Mouse (Mus musculus) midbrain, embryonic 14.5 days (tissue): ENCODE results near the gene Homer2. TPM values are rescaled to one million over a fixed set of nuclear protein-coding genes. Genes with fewer than 3 reads are reported as not detected.

Experiments
- ATAC-seq: fragments of 200-750 bp; cut with Nextera tagmentation; 2 replicates; pipeline ENCODE4 v1.8.0; 2017; ENCODE audit warnings: moderate number of reproducible peaks, moderate library complexity; ENCODE audit not compliant: low FRiP score, low TSS enrichment
- DNase-seq: peaks from one replicate; pipeline ENCODE4 v3.0.0-alpha.2; 2015
- H3K27ac ChIP-seq: fragments of 300-500 bp; sonication (generic); replicated peaks from 2 replicates; pipeline ENCODE4 v1.5.1; 2014; ENCODE audit warnings: mild to moderate bottlenecking, low read depth, low read length, moderate library complexity
- H3K27me3 ChIP-seq: fragments of 300-500 bp; sonication (generic); 2 replicates; pipeline ENCODE4 v1.6.1; 2014; ENCODE audit warnings: low read length, control low read depth, mixed read lengths; ENCODE audit not compliant: control insufficient read depth, insufficient read depth
- H3K36me3 ChIP-seq: fragments of 300-500 bp; sonication (generic); 2 replicates; pipeline ENCODE4 v1.6.1; 2014; ENCODE audit warnings: low read length, control low read depth; ENCODE audit not compliant: control insufficient read depth, insufficient read depth
- H3K4me1 ChIP-seq: fragments of 300-500 bp; sonication (generic); 2 replicates; pipeline ENCODE4 v1.6.1; 2014; ENCODE audit warnings: mild to moderate bottlenecking, antibody characterized with exemption, low read length, control low read depth; ENCODE audit not compliant: control insufficient read depth, insufficient read depth
- H3K4me2 ChIP-seq: fragments of 300-500 bp; sonication (generic); 2 replicates; pipeline ENCODE4 v1.6.1; 2014; ENCODE audit warnings: mild to moderate bottlenecking, low read length, moderate library complexity
- H3K4me3 ChIP-seq: fragments of 300-500 bp; sonication (generic); replicated peaks from 2 replicates; pipeline ENCODE4 v1.5.1; 2014; ENCODE audit warnings: low read depth, low read length
- H3K9ac ChIP-seq: fragments of 300-500 bp; sonication (generic); replicated peaks from 2 replicates; pipeline ENCODE4 v1.6.1; 2014; ENCODE audit warnings: mild to moderate bottlenecking, low read length, moderate library complexity
- H3K9me3 ChIP-seq: fragments of 300-500 bp; sonication (generic); 2 replicates; pipeline ENCODE4 v1.6.1; 2016; ENCODE audit warnings: low read length, control low read depth, mixed read lengths; ENCODE audit not compliant: control insufficient read depth
- WGBS: fragments of 180-500 bp; shearing (Covaris S2); extraction: QIAGEN DNeasy Blood & Tissue Kit; methylation state at CpG from one replicate; pipeline ENCODE4 v1.1.7; 2014; 5-methylcytosine and 5-hydroxymethylcytosine counted together
- polyA plus RNA-seq: library from polyadenylated mRNA; unstranded; fragments of >200 nt; fragmentation: Nextera tagmentation; extraction: Ambion mirVana; gene quantifications from 2 replicates; pipeline ENCODE4 v1.2.1, GENCODE M21; 2014

The Homer2 gene
- polyA plus RNA-seq, 1 experiment from 2014 or later: 19.1 TPM

DNA sequence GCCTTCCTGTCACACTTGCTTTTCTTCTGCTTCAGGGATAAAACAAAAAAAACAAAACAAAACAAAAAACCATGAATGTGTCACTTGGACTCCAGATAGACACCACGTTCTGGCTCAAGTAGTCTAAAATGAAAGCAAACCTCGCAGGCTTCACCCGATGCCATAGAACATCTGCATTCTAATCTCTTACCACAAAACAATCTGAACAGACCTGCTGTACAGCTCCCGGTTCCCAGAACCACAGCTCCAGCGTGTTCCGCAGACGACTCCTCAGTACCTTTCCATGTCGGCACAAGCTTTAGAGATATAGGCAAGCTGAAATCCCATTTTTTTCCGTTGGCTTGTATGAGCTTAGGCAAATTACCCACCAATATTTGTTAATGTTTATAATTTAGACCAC lies 22.5 kb upstream of the Homer2 start:
- H3K4me1 ChIP-seq: no peaks in the 10 kb centered on the region
- H3K36me3 ChIP-seq: no peaks in the 10 kb centered on the region
- no peak overlapping the region for H3K4me3 ChIP-seq
- DNase-seq (no peak), ATAC-seq (no peak)
- H3K27ac ChIP-seq: no peak overlapping the region
- no peak overlapping the region for H3K4me2 ChIP-seq
- H3K27me3 ChIP-seq: no peaks in the 10 kb centered on the region
- H3K9ac ChIP-seq: no peak overlapping the region
- no peaks in the 10 kb centered on the region for H3K9me3 ChIP-seq
- 91% methylated on average over 9 of the region's 9 CpGs for WGBS

DNA sequence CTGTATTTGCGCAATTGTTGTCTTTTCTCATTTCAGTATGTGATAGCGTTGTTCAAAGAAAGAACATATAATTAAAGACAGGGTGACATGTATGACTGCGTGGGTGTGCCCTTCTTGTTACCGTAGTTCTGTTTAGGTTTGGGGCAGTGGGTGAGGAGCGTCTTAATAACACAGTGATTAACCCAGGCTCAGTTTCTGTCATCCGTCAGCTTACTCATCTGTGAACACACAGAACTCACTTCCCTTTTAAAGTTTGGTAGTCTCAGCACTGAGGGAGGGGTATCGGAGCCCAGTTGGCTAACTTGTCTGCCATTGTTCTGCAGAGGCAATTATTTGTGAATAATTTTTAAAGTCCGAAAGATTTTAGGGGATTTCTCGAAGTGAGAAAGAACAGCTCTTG lies 20.4 kb upstream of the Homer2 start:
- H3K4me1 ChIP-seq: no peaks in the 10 kb centered on the region
- H3K9ac ChIP-seq: no peak overlapping the region
- H3K27me3 ChIP-seq: no peaks in the 10 kb centered on the region
- H3K4me2 ChIP-seq: no peak overlapping the region
- no peak overlapping the region for H3K27ac ChIP-seq
- H3K36me3 ChIP-seq: no peaks in the 10 kb centered on the region
- ATAC-seq (no peak), DNase-seq (no peak)
- no peaks in the 10 kb centered on the region for H3K9me3 ChIP-seq
- H3K4me3 ChIP-seq: no peak overlapping the region
- WGBS: 88% methylated on average over 9 of the region's 9 CpGs

DNA sequence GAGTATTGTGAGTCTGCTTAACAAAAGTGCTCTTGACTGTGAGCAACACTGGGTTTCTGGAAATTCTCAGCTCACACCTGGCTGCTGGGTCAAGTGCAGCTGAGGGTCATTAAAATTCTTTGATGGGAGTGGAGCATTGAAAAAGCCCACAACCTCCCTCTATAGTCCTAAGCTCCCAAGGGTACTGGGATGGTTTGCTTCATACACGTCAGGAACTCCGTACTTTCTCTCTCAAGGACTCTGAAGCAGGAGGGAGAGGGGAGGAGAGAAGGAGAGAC lies 19.3 kb upstream of the Homer2 start:
- DNase-seq: no peak
- ATAC-seq: no peak
- no peak overlapping the region for H3K27ac ChIP-seq
- no peak overlapping the region for H3K4me3 ChIP-seq
- no peak overlapping the region for H3K9ac ChIP-seq
- 56% methylated on average over 2 of the region's 2 CpGs for WGBS
- H3K27me3 ChIP-seq: no peaks in the 10 kb centered on the region
- H3K36me3 ChIP-seq: no peaks in the 10 kb centered on the region
- no peaks in the 10 kb centered on the region for H3K4me1 ChIP-seq
- no peaks in the 10 kb centered on the region for H3K9me3 ChIP-seq
- H3K4me2 ChIP-seq: no peak overlapping the region

- Histone ChIP-seq H3K36me3 (no peaks in the 10 kb centered on the region), H3K27me3 (no peaks in the 10 kb centered on the region), H3K4me3 (no peak overlapping the region), H3K27ac (no peak overlapping the region), H3K9ac (no peak overlapping the region), H3K9me3 (no peaks in the 10 kb centered on the region), H3K4me1 (no peaks in the 10 kb centered on the region), H3K4me2 (no peak overlapping the region)
- 88% methylated on average over 18 of the region's 18 CpGs for WGBS
- ATAC-seq (no peak), DNase-seq (no peak)
These were observed 18.8 kb upstream of the Homer2 start for GRCm38 (mm10) chr7:81725986-81726727.

DNA sequence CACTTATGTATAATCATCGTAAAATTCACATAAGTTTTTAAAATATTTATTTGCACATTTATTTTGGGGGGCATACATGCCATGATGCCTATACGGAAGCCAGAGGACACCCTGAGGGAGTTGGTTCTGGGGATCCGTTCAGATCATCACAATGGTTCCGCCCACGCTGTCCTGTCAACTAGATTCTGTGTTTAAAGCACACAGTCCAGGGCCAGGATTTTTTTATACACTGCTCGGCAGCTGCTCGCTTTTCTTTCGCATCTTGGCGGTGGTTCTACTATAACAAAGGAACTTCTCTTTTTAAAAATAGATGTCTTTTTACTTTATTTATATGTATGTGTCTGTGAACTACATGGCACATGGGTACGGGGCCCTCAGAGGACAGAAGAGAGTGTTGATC lies 16.5 kb upstream of the Homer2 start:
- Histone ChIP-seq H3K27me3 (no peaks in the 10 kb centered on the region), H3K9me3 (no peaks in the 10 kb centered on the region), H3K27ac (no peak overlapping the region), H3K4me3 (no peak overlapping the region), H3K4me2 (no peak overlapping the region), H3K36me3 (no peaks in the 10 kb centered on the region), H3K4me1 (no peaks in the 10 kb centered on the region), H3K9ac (no peak overlapping the region)
- 92% methylated on average over 10 of the region's 10 CpGs for WGBS
- no peak for ATAC-seq
- no peak for DNase-seq

- Histone ChIP-seq H3K4me3 (no peak overlapping the region), H3K27me3 (no peaks in the 10 kb centered on the region), H3K4me1 (no peaks in the 10 kb centered on the region), H3K9ac (no peak overlapping the region), H3K27ac (no peak overlapping the region), H3K36me3 (no peaks in the 10 kb centered on the region), H3K9me3 (no peaks in the 10 kb centered on the region), H3K4me2 (no peak overlapping the region)
- ATAC-seq: no peak
- 68% methylated on average over 5 of the region's 5 CpGs for WGBS
- DNase-seq: no peak
These were observed 13.9 kb upstream of the Homer2 start for GRCm38 (mm10) chr7:81721271-81721670.

DNA sequence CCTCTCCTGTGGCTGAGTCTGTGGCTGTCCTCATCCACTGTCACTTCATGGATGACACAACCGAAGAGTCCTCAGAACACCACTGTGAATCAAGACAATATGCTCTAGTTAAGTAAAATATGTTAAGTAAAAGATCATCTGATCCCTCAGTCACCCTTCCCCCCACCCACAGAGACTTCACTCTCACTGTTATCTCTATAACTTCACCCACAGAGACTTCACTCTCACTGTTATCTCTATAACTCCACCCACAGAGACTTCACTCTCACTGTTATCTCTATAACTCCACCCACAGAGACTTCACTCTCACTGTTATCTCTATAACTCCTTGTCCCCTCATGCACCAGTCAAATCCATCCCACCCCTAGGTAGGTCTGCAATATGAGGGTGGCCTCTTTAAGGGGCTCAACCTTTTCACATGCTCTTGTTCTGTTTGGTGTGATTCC lies 11.9 kb upstream of the Homer2 start:
- 84% methylated on average over 1 of the region's 1 CpGs for WGBS
- Histone ChIP-seq H3K36me3 (no peaks in the 10 kb centered on the region), H3K4me2 (no peak overlapping the region), H3K9ac (no peak overlapping the region), H3K4me3 (no peak overlapping the region), H3K9me3 (no peaks in the 10 kb centered on the region), H3K27ac (no peak overlapping the region), H3K27me3 (no peaks in the 10 kb centered on the region), H3K4me1 (no peaks in the 10 kb centered on the region)
- ATAC-seq (no peak), DNase-seq (no peak)

DNA sequence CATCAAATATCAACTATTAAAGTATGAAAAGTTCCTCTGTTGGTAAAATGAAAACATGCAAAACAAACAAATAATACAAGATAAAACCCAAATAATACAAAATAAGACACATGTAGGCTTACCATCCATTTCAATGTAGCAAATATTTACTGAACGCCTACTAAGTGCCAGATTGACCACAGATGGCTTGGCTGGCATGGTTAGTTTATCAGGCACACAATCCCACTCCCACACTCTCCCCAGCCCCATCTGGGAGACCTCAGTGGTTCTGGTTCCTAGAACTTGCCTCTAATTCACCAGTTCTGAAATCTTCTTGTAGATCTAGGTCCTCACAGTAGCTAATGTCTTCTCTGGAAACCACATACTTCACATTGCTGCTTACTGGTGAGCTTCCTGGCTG lies 11.3 kb upstream of the Homer2 start:
- Histone ChIP-seq H3K4me3 (no peak overlapping the region), H3K9me3 (no peaks in the 10 kb centered on the region), H3K4me2 (no peak overlapping the region), H3K27ac (no peak overlapping the region), H3K4me1 (no peaks in the 10 kb centered on the region), H3K36me3 (no peaks in the 10 kb centered on the region), H3K27me3 (no peaks in the 10 kb centered on the region), H3K9ac (no peak overlapping the region)
- DNase-seq (no peak), ATAC-seq (no peak)
- 61% methylated on average over 1 of the region's 1 CpGs for WGBS

GRCm38 (mm10) chr7:81710166-81710565 lies 2.8 kb upstream of the Homer2 start:
- 0 out of 2 replicates have a peak, but pooled peaks cover 2% of the 10 kb centered on the region for H3K27me3 ChIP-seq
- 92% methylated on average over 4 of the region's 4 CpGs for WGBS
- DNase-seq (no peak), ATAC-seq (no peak)
- H3K27ac ChIP-seq: no peak overlapping the region
- H3K9ac ChIP-seq: no peak overlapping the region
- H3K4me2 ChIP-seq: no peak overlapping the region
- H3K4me1 ChIP-seq: peaks cover 7% of the 10 kb centered on the region
- H3K36me3 ChIP-seq: no peaks in the 10 kb centered on the region
- no peak overlapping the region for H3K4me3 ChIP-seq
- no peaks in the 10 kb centered on the region for H3K9me3 ChIP-seq
